Mouse (Mus musculus) gastrocnemius, adult 18-20 months (tissue): ENCODE measurements around the gene Stk16. TPM values are rescaled to one million over a fixed set of nuclear protein-coding genes. Genes with fewer than 3 reads are reported as not detected.

Source experiments
- DNase-seq: peaks from one replicate; pipeline ENCODE4 v3.0.0; 2021; ENCODE audit warnings: low spot score
- long read RNA-seq, 2 experiments: library from polyadenylated mRNA; stranded (forward); transcript quantifications; one replicate each; pipeline ENCODE4 v2.0.0; 2021
- total RNA-seq, 2 experiments: library from RNA; stranded (reverse); gene quantifications; 2 replicates each; pipeline ENCODE4 v1.2.3; 2021

Stk16 gene
- 10 to 100 TPM; 18.7 to 23.3 TPM for total RNA-seq
- long read RNA-seq, experiment 1, transcript Stk16-201 (8 exons, 2,876 nt) = major isoform, 16 of 19 reads
- long read RNA-seq, experiment 1, partial matches to known transcripts = 0 of 19 reads
- long read RNA-seq, experiment 1, other reads (novel, unspliced or antisense) = 3 of 19 reads
- long read RNA-seq, experiment 2, transcript Stk16-201 (8 exons, 2,876 nt) = major isoform, 17 of 26 reads
- long read RNA-seq, experiment 2, partial matches to known transcripts = 0 of 26 reads
- long read RNA-seq, experiment 2, other reads (novel, unspliced or antisense) = 8 of 26 reads

GRCm38 (mm10) chr1:75210136-75211087 lies at the start of gene Stk16, which contains the start of gene Glb1l:
Stk16 (plus strand) TSS chr1:75210838.
Glb1l (minus strand) TSS chr1:75210813.
- DNase-seq = peak; percentile 97

GRCm38 (mm10) chr1:75168093-75168471 lies 42.6 kb upstream of the Stk16 start:
- no peak for DNase-seq

GRCm38 (mm10) chr1:75168472-75169464 lies 41.9 kb upstream of the Stk16 start, which contains the start of gene Zfand2b:
Zfand2b (plus strand) TSS chr1:75168646.
- DNase-seq = peak; percentile 97

DNA sequence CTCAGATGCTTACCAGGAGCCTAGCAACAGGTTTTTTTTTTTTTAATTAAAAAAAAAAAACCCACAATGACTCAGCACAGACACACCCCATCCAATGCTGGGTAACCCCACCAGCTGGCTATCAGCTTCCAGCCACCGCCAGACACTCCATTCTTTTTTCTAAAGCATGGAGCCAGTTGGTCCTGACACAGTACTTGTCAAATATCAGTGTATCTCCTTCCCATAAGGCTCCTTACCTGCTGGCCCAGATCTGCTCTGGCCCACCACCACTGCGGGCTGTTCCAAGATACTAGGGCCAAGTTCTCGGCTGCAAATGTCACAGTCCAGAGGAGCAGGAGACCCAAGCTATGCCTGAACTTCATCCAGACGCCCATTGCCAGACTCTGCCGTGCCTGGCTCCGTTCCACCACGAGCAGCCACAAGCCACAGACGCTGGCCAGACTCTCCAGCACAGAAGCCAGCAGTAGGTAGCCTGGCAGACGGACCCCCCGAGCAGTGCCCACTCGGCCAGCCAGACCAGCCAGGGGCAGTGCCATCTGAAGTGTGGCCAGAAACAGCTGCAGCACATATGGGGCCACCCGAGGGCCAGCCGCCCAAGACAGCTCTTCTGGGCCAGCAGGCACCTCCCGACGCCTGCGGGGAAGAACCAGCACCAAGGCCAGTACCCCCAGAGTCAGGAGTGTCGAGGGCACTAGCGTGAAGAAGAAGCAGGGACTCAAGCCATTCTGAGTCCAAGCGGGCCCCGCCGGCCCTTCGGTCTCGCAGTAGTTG lies 31.1 kb upstream of the Stk16 start:
- peak; percentile 35 for DNase-seq

GRCm38 (mm10) chr1:75180105-75180590 lies 30.5 kb upstream of the Stk16 start, which contains the start of gene Abcb6:
Abcb6 (minus strand) TSS chr1:75180392.
- DNase-seq = peak; percentile 87

DNA sequence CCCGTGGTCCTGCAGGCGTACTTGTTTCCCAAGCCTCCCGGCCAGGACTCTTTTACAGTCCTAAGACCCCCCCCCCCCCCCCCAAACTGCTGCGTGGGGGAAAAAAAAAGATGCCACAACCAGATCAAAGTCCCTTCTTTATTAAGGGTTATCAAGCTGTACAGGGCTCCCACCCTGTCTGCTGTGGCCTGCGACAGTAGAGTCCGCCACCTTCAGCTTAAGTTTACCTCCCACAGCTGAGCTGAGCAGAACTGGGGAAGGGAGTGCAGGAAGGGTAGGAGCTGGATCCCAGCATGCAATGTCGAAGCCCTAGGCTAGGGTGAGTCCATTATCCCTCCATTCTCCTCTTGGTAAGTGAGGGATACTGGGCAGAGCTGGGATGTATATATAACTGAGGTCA lies 29.9 kb upstream of the Stk16 start:
- no peak for DNase-seq

DNA sequence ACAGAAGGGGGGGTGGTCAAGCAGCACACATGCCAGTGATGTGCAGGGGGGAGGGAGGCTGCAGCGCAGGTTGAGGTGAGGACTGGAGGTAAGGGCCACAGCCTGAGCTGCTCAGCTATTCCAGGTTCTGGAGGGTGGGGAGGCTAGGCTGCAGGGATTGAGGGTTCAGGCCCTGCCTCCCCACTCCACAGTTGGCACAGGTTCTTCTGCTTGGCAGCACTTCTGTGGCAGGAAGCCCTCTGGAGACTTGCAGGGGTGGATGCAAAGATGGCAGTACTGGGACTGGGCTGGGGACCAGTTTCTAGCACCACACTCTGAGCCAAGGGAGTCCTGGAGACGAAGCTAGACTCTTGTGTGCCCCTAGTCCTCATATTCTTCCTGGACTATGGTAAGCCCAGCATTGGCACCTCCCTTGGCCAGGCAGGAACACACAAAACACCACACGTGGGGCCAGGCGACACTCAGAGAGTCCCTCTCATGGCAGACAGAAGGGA lies 29.2 kb upstream of the Stk16 start:
- no peak for DNase-seq

GRCm38 (mm10) chr1:75182160-75182559 lies 28.5 kb upstream of the Stk16 start:
- no peak for DNase-seq

- DNase-seq = no peak
Measured at GRCm38 (mm10) chr1:75185495-75185894, 25.1 kb upstream of the Stk16 start.

DNA sequence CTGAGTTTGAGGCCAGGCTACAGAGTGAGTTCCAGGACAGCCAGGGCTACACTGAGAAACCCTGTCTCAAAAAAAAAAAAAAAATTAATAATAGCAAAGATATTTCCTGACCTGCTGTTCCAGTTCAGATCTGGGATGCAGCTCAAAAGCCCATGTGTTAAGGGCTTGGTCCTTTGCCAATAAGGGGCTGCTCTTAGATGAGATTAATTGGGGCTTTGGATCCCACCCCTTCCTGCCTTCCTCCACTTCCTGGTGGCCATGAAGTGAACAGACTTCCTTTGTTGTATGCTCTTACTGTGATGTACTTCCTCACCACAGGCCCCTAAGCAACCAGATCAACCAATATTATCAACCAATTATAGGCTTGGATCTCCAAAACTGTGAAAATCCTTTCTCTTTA lies 23.5 kb upstream of the Stk16 start:
- DNase-seq = no peak

GRCm38 (mm10) chr1:75187914-75188483 lies 22.6 kb upstream of the Stk16 start:
- no peak for DNase-seq

DNA sequence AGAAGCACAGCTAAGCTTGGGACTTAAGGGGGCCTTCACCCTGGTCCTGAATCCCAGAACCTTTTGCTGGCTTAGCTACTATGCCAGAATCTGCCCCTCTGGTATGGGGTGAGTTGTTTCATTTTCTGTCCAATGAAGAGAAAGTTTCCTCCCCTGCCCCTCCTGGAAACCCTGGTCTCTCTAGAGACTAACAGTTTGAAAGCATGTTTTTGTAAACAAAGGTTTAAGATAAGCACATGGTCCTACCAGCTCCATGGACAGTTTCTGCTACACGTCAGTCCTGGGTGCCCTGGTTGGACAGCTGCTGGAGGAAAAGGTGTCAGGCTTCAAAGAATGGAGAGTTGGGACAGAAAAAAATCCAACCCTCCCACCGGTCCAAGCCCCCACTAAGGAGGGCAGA lies 20.1 kb upstream of the Stk16 start:
- no peak for DNase-seq

- DNase-seq = no peak
Measured at GRCm38 (mm10) chr1:75191258-75191621, 19.4 kb upstream of the Stk16 start.

DNA sequence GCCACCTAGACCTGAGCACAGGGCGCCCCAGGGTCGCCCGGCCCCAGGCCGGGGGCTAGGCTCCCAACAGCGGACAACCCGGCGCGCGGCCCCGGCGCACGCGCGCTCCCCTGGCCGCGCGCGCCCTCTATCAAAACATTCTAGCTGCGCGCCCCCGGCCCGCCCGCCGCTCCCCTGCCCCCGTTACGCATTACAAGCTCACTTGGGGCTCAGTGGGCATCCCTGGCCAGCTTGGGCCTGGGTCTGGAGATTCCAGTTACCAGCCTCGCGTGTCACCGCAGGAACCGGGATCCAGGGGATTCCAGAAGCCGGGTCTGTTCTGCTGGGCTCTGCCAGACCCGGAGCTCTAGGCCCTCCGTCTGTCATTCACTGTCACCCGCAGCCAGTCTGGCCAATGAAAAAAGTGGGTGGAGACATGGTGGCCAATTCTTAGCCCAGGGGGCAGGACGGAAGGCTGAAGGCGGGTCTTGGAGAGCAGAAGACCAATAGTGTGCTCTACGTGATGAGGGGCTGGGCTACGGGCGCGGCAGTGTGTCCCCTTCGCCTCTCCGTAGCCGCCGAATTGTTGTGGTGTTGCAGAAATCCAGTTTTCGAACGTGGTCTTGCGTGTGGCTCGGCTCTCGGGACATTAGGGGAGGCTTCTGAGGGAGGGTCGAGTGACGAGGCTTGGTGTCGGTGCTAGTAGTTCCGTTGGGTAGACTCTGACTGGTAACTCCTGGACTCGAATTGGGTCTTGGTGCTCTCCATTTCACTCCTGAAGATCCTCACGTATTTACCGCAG lies 18.8 kb upstream of the Stk16 start, which contains the start of the genes Ankzf1 and Atg9a:
TSS of gene Ankzf1 (plus strand) at position 530 of the 781 bp plus-strand sequence.
TSS of gene Atg9a (minus strand) at position 575 of the 781 bp plus-strand sequence.
- DNase-seq = peak; percentile 97

- DNase-seq = no peak
Measured at GRCm38 (mm10) chr1:75192452-75192851, 18.2 kb upstream of the Stk16 start.

DNA sequence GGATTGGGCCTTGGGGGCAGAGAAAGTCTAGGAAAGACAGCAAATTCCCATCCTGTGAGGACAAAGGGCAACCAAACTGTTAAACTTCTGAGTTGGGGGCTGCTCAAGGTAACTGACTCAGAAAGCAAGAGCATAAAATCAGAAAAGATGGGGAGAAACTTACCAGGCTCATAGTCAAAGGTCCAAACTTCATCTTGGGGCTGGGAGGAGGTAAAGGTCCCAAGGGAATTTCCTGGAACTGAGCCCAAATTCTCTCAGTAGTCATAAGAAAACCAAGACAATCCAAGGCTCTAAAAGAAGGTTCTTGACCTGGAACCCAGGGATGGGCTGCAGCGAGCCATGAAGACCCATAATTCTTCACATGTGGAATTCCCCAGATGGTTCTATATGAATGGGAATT lies 9.4 kb upstream of the Stk16 start:
- no peak for DNase-seq

DNA sequence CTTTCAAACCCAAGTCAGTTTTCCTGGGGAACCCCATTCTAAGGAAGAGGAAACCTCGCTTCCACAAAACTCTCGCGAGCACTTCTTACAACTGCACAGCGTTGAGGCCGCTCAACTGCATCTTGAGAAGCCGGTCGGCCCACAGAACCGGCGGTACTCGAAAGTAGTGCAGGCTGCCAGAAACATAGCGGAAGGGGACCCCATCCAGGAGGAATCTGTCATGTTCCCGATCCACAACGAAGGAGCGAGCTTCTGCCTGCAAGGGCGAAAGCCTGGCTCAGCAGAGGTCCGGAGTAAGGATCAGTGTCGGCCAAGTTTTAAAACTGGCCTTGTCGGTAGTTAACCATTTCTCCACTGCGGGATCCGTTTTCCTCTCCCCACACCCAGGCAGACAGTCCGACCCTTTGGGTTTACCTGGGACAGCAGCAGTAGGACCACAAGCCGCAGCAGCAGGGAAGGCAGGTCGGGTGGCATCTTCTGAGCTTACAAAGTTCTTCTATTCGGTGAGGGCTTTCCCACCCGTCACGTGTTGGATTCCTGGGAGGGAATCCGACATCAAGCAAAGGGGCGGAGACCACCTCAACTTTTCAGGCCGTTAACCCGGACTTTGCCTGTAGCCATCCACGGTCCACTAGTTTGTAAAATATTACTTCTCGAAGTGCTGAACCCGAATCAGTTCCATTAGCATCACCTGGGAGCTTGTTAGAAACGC lies 1.5 kb upstream of the Stk16 start:
- peak; percentile 16 for DNase-seq

- no peak for DNase-seq
Measured at GRCm38 (mm10) chr1:75211141-75211708, 587 bp downstream of the Stk16 start.
